Mouse (Mus musculus) neural tube, embryonic 11.5 days (tissue): ENCODE data around the gene Ccdc171. TPM values are rescaled to one million over a fixed set of nuclear protein-coding genes. Genes with fewer than 3 reads are reported as not detected.
"Not testable (repeated sequence)": the region's sequence is repeated elsewhere in the genome, so short reads cannot be mapped to it uniquely, and the experiment has no call there.

Experiments used
- ATAC-seq: fragments of 200-750 bp; cut with Nextera tagmentation; 2 replicates; pipeline ENCODE4 v1.8.0; 2017; ENCODE audit warnings: moderate number of reproducible peaks, mild to moderate bottlenecking, moderate TSS enrichment, moderate library complexity; ENCODE audit not compliant: insufficient read depth, low FRiP score, low TSS enrichment
- DNase-seq: peaks from one replicate; pipeline ENCODE4 v3.0.0-alpha.2; 2015; ENCODE audit warnings: low spot score
- H3K27ac ChIP-seq: fragments of 300-500 bp; sonication (generic); 2 replicates; pipeline ENCODE4 v1.5.1; 2014; ENCODE audit warnings: low read depth, mild to moderate bottlenecking, low read length
- H3K27me3 ChIP-seq: fragments of 300-500 bp; sonication (generic); 2 replicates; pipeline ENCODE4 v1.6.1; 2014; ENCODE audit warnings: mild to moderate bottlenecking, low read length, mixed read lengths; ENCODE audit not compliant: control insufficient read depth, insufficient read depth
- H3K36me3 ChIP-seq: fragments of 300-500 bp; sonication (generic); 2 replicates; pipeline ENCODE4 v1.6.1; 2014; ENCODE audit warnings: mild to moderate bottlenecking, low read length, moderate library complexity, mixed read lengths; ENCODE audit not compliant: control insufficient read depth, insufficient read depth
- H3K4me1 ChIP-seq: fragments of 300-500 bp; sonication (generic); 2 replicates; pipeline ENCODE4 v1.6.1; 2014; ENCODE audit warnings: low read length, mixed read lengths; ENCODE audit not compliant: control insufficient read depth, insufficient read depth
- H3K4me2 ChIP-seq: fragments of 300-500 bp; sonication (generic); 2 replicates; pipeline ENCODE4 v1.6.1; 2014; ENCODE audit warnings: low read depth, mild to moderate bottlenecking, moderate library complexity
- H3K4me3 ChIP-seq: fragments of 300-500 bp; sonication (generic); 2 replicates; pipeline ENCODE4 v1.5.1; 2014; ENCODE audit warnings: low read depth, low read length
- H3K9ac ChIP-seq: fragments of 300-500 bp; sonication (generic); 2 replicates; pipeline ENCODE4 v1.6.1; 2014; ENCODE audit warnings: mild to moderate bottlenecking, low read length
- H3K9me3 ChIP-seq: fragments of 300-500 bp; sonication (generic); 2 replicates; pipeline ENCODE4 v1.6.1; 2016; ENCODE audit warnings: low read length; ENCODE audit not compliant: control insufficient read depth
- WGBS: fragments of 180-500 bp; shearing (Covaris S2); extraction: QIAGEN DNeasy Blood & Tissue Kit; methylation state at CpG from one replicate; pipeline ENCODE4 v1.1.7; 2014; 5-methylcytosine and 5-hydroxymethylcytosine counted together
- polyA plus RNA-seq: library from polyadenylated mRNA; unstranded; fragments of >200 nt; fragmentation: Nextera tagmentation; extraction: Ambion mirVana; gene quantifications from 2 replicates; pipeline ENCODE4 v1.2.1, GENCODE M21; 2014

Ccdc171 gene
- polyA plus RNA-seq = 3.9 and 4.0 TPM in 2 replicates

DNA sequence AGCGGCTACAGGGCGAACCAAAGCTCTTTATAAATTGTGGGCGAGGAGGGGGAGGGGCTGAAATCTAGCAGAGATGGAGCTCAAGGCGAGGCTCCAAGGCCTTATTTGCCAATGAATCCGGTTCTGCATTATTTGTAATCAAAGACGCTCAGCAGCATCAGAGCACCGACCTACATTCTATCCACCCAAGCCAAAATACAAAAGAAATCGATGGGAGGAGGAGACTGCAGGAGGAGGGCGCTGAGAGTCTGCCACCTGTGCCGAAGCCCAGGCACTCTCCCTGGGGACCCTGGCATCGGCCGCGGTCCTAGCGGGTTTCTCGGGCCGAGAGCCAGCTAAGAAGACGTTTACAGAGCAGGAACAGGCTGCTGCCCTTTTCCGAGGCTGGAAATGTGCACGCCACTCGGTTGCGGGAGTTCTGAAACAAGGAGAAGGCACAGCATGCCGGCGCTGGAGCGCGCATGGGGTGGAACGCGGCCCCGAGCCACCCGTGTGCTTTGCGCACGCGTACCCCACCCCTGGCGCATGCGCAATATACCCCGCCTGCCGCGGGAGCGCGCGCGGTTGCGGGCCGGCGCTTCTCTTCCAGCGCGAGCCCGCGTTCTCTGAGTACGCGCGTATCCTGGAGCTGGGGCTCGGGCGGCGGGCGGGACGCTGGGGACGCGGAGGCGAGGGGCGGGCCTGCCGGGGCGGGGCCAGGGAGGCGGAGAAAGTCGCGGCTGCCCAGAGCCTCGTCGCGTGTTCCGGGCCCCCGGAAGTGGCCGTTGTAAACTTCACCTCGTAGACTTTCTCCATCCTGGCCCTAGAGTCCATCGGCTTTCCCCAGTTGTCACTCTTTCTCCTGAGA lies at the start of gene Ccdc171:
Ccdc171 (plus strand) TSS at position 703 of the 847 bp plus-strand sequence.
- no peaks in the 10 kb centered on the region for H3K9me3 ChIP-seq
- peak within 1 kb of the TSS; percentile 59 for H3K4me3 ChIP-seq
- WGBS = under 1% methylated on average over 56 of the region's 73 CpGs
- no peaks in the 10 kb centered on the region for H3K36me3 ChIP-seq
- H3K4me1 ChIP-seq = peaks cover 11% of the 10 kb centered on the region
- peak; percentile 99 for DNase-seq
- ATAC-seq = peak; percentile 92
- H3K9ac ChIP-seq = peak within 1 kb of the TSS; percentile 88
- H3K27ac ChIP-seq = peak within 1 kb of the TSS; percentile 99
- H3K4me2 ChIP-seq = peak within 1 kb of the TSS; percentile 69
- no peaks in the 10 kb centered on the region for H3K27me3 ChIP-seq

DNA sequence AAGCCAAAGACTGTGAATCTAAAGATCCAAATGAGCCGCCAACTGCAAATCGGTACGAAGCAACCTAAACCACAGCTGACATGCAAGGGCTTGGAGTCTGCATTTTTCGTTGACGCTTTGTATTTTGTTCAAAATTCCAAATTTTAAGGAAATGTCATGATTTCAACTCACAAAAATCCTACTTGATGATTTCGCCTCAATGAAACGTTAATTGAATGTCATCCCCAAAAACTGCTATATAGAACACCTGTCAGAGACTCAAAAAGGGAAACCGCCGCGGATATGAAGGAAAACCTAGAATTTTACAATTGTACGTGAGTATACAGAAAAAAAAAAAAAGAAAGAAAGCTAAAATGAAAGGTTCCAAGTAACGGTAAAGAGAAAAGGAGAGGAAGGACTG lies 40.1 kb upstream of the Ccdc171 start:
- DNase-seq = no peak
- H3K9ac ChIP-seq = peak overlapping the region; percentile 97
- peaks cover 14% of the 10 kb centered on the region; the same call in 1 of the 2 replicates for H3K4me1 ChIP-seq
- WGBS = 25% methylated on average over 12 of the region's 12 CpGs
- no peaks in the 10 kb centered on the region for H3K9me3 ChIP-seq
- H3K27ac ChIP-seq = no peak overlapping the region
- no peak for ATAC-seq
- H3K27me3 ChIP-seq = no peaks in the 10 kb centered on the region
- peak overlapping the region; percentile 65 for H3K4me2 ChIP-seq
- peak overlapping the region; percentile 96 for H3K4me3 ChIP-seq
- H3K36me3 ChIP-seq = peaks cover 5% of the 10 kb centered on the region; the same call in 1 of the 2 replicates

DNA sequence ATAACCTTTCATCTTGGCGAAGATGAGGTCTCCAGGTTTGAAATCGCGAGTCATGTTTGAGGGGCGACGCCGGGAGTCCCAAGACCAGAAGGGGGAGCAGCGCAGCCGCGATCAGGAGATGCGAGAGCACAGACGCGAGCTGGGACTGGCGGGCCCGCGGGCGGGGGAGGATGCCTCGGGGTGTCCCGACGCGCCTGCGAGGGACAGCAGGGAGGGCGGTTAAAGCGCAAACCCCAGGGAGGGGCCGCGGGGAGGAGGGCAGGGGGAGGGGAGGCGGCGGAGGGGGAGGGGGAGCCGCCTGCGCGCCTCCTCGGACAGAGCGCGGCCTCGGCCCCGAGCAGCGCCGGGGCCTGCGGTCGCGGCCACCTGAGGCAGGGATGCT lies 39.6 kb upstream of the Ccdc171 start:
- peak overlapping the region; percentile 98 for H3K27ac ChIP-seq
- H3K9me3 ChIP-seq = no peaks in the 10 kb centered on the region
- H3K36me3 ChIP-seq = peaks cover 5% of the 10 kb centered on the region; the same call in 1 of the 2 replicates
- peak overlapping the region; percentile 97 for H3K9ac ChIP-seq
- H3K27me3 ChIP-seq = no peaks in the 10 kb centered on the region
- peak overlapping the region; percentile 65 for H3K4me2 ChIP-seq
- ATAC-seq (peak; percentile 79), DNase-seq (peak; percentile 94)
- WGBS = 0% methylated on average over 27 of the region's 40 CpGs
- H3K4me3 ChIP-seq = peak overlapping the region; percentile 96
- peaks cover 14% of the 10 kb centered on the region; the same call in 1 of the 2 replicates for H3K4me1 ChIP-seq

DNA sequence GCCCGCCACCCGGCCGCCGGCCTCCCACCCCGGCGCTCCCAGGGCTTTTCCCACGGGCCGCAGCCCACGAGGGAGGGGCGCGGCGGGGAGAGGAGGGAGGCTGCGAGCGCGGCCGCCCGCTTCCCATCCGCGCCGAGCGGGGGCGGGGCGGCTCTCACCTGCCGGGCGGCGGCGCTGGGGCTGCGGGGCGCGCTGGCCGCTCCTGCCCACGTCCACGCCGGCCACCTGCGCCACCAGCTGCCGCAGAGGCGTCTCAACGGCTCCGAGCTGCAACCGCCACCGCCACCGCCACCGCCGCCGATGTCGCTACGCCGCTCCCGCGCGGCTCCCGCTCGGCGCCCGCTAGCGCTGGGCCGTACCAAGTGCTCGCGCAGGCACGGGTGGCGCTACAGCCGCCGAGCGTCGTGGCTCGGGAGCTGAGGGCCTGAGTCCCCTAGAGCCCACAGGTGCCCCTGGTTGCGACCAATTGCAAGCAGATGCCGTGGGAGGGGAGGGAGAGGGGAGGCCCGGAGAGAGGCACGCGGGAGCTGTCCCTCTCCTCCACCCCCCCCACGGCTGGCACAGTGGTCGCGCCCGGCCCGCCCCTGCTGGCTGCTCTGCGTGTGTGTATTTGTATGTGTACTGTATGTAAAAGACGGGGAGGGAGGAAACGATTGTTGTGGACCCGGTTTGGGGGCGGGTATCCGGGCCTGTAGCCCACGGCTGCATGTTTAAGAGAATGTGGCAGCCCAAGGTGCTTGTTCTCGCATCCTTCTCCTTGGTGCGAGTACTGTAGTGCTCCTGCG lies 39.0 kb upstream of the Ccdc171 start, which contains the start of gene Psip1:
Psip1 (minus strand) TSS at position 343 of the 785 bp plus-strand sequence.
- no peaks in the 10 kb centered on the region for H3K27me3 ChIP-seq
- H3K9me3 ChIP-seq = no peaks in the 10 kb centered on the region
- H3K4me1 ChIP-seq = peaks cover 14% of the 10 kb centered on the region; the same call in 1 of the 2 replicates
- ATAC-seq (peak; percentile 95), DNase-seq (peak; percentile 92)
- WGBS = 0% methylated on average over 58 of the region's 86 CpGs
- peak within 1 kb of the TSS; percentile 96 for H3K4me3 ChIP-seq
- peak within 1 kb of the TSS; percentile 65 for H3K4me2 ChIP-seq
- H3K27ac ChIP-seq = peak within 1 kb of the TSS; percentile 98
- peaks cover 3% of the 10 kb centered on the region; the same call in 1 of the 2 replicates for H3K36me3 ChIP-seq
- H3K9ac ChIP-seq = peak within 1 kb of the TSS; percentile 97

DNA sequence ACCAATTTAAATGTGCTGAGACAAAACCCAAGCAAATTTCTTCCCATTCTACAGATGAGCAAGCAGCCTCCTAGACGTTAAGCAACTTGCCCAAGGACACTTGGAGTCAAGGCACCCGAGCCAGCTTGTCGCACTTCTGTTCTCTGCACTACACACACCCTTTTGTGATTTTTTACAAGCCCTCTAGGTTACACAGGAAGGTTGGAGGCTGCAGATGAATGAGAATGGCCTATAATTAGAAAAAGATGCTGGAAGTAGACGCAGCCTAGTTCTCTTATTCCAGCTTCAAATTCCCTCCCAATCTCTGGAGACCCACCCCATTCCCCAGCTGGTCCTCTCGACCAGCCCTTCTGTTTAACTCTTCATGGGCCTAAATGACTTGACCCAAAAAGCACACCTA lies 36.2 kb upstream of the Ccdc171 start:
- WGBS = 27% methylated on average over 5 of the region's 5 CpGs
- Histone ChIP-seq H3K27me3 (no peaks in the 10 kb centered on the region), H3K4me2 (no peak overlapping the region), H3K9me3 (no peaks in the 10 kb centered on the region), H3K4me1 (peaks cover 13% of the 10 kb centered on the region; the same call in 1 of the 2 replicates), H3K4me3 (no peak overlapping the region), H3K27ac (no peak overlapping the region), H3K36me3 (no peaks in the 10 kb centered on the region), H3K9ac (no peak overlapping the region)
- DNase-seq (no peak), ATAC-seq (no peak)

DNA sequence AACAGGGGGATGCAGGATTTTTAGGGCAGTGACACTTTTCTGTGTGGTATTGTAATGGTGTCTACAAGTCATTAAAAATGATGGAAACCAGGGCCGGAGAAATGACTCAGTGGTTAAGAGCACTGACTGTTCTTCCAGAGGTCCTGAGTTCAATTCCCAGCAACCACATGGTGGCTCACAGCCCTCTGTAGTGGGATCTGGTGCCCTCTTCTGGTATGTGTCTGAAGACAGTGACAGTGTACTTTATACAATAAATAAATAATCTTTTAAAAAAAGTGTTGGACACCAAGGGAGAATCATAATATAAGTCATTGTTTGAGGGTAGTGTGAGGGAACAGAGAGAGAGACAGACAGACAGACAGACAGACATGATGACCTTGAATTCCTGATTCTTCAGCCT lies 32.2 kb upstream of the Ccdc171 start:
- Histone ChIP-seq H3K4me3 (no peak overlapping the region), H3K27me3 (no peaks in the 10 kb centered on the region), H3K4me1 (no peaks in the 10 kb centered on the region), H3K27ac (no peak overlapping the region), H3K9me3 (no peaks in the 10 kb centered on the region), H3K9ac (no peak overlapping the region), H3K4me2 (no peak overlapping the region), H3K36me3 (no peaks in the 10 kb centered on the region)
- no peak for DNase-seq
- 97% methylated on average over 1 of the region's 1 CpGs for WGBS
- ATAC-seq = no peak

DNA sequence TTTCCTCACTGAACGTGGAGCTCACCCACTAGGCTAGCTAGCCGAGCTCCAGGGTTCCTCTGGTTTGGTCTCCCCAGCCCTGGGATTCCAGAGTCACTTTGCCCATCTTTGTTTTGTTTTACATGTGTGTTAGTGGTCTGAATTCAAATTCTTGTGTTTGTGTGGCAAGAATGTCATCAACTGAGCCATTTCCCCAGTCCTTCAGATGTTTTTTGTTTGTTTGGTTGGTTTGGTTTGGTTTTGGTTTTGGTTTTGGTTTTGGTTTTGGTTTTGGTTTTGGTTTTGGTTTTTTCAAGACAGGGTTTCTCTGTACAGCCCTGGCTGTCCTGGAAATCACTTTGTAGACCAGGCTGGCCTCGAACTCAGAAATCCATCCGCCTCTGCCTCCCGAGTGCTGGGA lies 28.3 kb upstream of the Ccdc171 start:
- not testable (repeated sequence) for H3K27me3 ChIP-seq, H3K27ac ChIP-seq, H3K9me3 ChIP-seq, ATAC-seq, H3K4me2 ChIP-seq, H3K36me3 ChIP-seq, DNase-seq, H3K4me3 ChIP-seq, H3K9ac ChIP-seq, H3K4me1 ChIP-seq
- 95% methylated on average over 5 of the region's 5 CpGs for WGBS

DNA sequence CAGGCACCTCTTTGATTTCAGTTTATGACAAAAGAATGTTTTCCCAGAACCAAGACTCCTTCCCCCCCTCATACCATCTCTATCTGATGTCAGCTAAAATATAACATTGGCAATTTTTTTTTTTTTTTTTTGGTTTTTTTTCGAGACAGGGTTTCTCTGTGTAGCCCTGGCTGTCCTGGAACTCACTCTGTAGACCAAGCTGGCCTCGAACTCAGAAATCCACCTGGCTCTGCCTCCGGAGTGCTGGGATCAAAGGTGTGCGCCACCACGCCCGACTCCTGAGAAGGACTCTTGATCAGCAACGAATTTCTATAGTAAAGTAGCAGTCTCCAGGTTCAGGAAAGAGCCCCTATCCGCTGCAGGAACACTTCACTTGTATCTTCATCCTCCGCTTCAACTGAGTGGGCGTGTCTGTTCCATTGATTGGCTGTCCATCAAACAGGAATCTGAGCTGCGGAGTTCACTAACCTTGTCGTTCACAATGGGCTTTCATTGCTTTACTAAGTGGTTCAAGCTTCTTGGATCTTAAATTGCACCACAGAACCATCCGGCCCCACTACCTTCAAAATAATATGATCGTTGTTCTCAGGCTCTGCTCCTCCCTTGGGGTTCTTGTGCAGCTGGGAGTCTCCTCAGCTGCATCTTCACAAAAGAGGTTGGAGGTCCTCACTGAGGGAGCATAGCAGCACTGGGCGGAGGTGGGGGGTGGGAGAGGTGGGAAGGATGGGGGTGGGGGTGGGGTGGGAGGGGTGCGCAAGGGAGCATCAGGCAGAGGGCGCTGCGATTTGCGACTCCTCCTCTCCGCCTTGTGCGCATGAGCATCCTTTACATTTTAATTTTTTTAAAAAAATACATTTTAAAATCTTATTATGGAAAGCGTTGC lies 24.9 kb upstream of the Ccdc171 start:
- Histone ChIP-seq H3K27me3 (no peaks in the 10 kb centered on the region), H3K4me1 (no peaks in the 10 kb centered on the region), H3K9ac (no peak overlapping the region), H3K36me3 (no peaks in the 10 kb centered on the region), H3K27ac (no peak overlapping the region), H3K9me3 (no peaks in the 10 kb centered on the region), H3K4me3 (peak overlapping the region; percentile 27), H3K4me2 (peak overlapping the region; percentile 30)
- ATAC-seq = peak; percentile 84
- 9% methylated on average over 22 of the region's 22 CpGs for WGBS
- peak; percentile 61 for DNase-seq
